Mouse (Mus musculus) telencephalon, adult 2 months (tissue): ENCODE results near the gene Bend3.

Experiments used
- DNase-seq: peaks from one replicate; pipeline ENCODE4 v3.0.0-alpha.2; 2011; ENCODE audit warnings: low read depth, low spot score

The Bend3 gene

GRCm38 (mm10) chr10:43478751-43479435, at the start of gene Bend3:
Gene Bend3, plus strand, starts transcription at chr10:43478831.
- DNase-seq = no peak

- DNase-seq = no peak
These were observed 48.0 kb upstream of the Bend3 start for GRCm38 (mm10) chr10:43430606-43431005.

GRCm38 (mm10) chr10:43434326-43434725, 44.3 kb upstream of the Bend3 start:
- DNase-seq = no peak

- DNase-seq = no peak
These were observed 42.9 kb upstream of the Bend3 start for GRCm38 (mm10) chr10:43435757-43436156.

GRCm38 (mm10) chr10:43439492-43439941, 39.1 kb upstream of the Bend3 start:
- DNase-seq = no peak

- no peak for DNase-seq
These were observed 38.6 kb upstream of the Bend3 start for GRCm38 (mm10) chr10:43440050-43440449.

GRCm38 (mm10) chr10:43440981-43441740, 37.5 kb upstream of the Bend3 start:
- no peak for DNase-seq

GRCm38 (mm10) chr10:43448656-43449055, 30.0 kb upstream of the Bend3 start:
- DNase-seq = no peak

- peak; percentile 46 for DNase-seq
These were observed 26.6 kb upstream of the Bend3 start for GRCm38 (mm10) chr10:43451848-43452662.

GRCm38 (mm10) chr10:43452663-43452996, 26.0 kb upstream of the Bend3 start:
- DNase-seq = no peak

GRCm38 (mm10) chr10:43454219-43454618, 24.4 kb upstream of the Bend3 start:
- no peak for DNase-seq

GRCm38 (mm10) chr10:43454671-43455070, 24.0 kb upstream of the Bend3 start:
- DNase-seq = no peak

- no peak for DNase-seq
These were observed 15.8 kb upstream of the Bend3 start for GRCm38 (mm10) chr10:43462821-43463220.

GRCm38 (mm10) chr10:43463227-43463626, 15.4 kb upstream of the Bend3 start:
- DNase-seq = no peak

GRCm38 (mm10) chr10:43466223-43466622, 12.4 kb upstream of the Bend3 start:
- no peak for DNase-seq

- no peak for DNase-seq
These were observed 11.0 kb upstream of the Bend3 start for GRCm38 (mm10) chr10:43467659-43468058.

- no peak for DNase-seq
These were observed 10.3 kb upstream of the Bend3 start for GRCm38 (mm10) chr10:43468293-43468692.

- no peak for DNase-seq
These were observed 3.3 kb upstream of the Bend3 start for GRCm38 (mm10) chr10:43475376-43475775.

- DNase-seq = no peak
These were observed 1.2 kb upstream of the Bend3 start for GRCm38 (mm10) chr10:43477459-43477858.

GRCm38 (mm10) chr10:43477865-43478681, 558 bp upstream of the Bend3 start:
- no peak for DNase-seq

- no peak for DNase-seq
These were observed 966 bp downstream of the Bend3 start for GRCm38 (mm10) chr10:43479436-43480157.
